Mouse (Mus musculus) cerebellum, postnatal 14 days (tissue): ENCODE measurements around the gene Sobp.

ENCODE experiments used
- DNase-seq, 2 experiments: peaks; one replicate each; pipeline ENCODE4 v3.0.0; 2021; ENCODE audit warnings: mixed read lengths in 2 of 2

The Sobp gene

GRCm38 (mm10) chr10:43033481-43034248 lies 140.7 kb downstream of the Sobp start:
- DNase-seq = no peak

GRCm38 (mm10) chr10:43027006-43027405 lies 147.3 kb downstream of the Sobp start:
- DNase-seq = no peak

- no peak for DNase-seq
These were observed 150.7 kb downstream of the Sobp start for GRCm38 (mm10) chr10:43023454-43024194.

DNA sequence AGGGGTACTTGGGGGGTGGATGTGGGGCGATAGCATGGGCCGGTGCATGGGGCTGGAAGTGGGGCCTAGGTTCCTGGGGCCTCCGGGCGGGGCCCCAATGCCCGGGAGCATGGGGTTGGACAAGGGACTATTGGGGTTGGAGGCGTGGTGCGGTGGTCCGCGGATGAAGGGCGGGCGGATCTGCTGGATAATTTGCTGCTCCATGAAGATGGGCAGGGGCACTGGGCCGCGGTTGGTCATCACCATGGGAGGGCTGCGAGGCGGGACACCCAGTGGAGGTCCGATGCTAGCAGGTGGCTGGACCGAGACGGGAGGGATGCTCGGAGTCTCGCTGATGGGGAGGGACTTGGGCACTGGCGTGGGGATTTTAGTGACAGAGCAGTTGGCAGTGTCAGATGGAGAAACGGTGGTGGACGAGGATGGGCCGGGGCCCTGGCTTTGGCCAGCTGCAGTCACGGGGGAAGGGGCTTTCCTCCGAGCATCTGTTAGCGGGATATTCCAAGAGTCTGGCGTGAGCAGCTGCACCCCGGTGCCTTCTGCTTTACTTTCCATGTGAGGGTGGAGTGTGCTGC lies 152.1 kb downstream of the Sobp start:
- peak; percentile 52 to 54 for DNase-seq

DNA sequence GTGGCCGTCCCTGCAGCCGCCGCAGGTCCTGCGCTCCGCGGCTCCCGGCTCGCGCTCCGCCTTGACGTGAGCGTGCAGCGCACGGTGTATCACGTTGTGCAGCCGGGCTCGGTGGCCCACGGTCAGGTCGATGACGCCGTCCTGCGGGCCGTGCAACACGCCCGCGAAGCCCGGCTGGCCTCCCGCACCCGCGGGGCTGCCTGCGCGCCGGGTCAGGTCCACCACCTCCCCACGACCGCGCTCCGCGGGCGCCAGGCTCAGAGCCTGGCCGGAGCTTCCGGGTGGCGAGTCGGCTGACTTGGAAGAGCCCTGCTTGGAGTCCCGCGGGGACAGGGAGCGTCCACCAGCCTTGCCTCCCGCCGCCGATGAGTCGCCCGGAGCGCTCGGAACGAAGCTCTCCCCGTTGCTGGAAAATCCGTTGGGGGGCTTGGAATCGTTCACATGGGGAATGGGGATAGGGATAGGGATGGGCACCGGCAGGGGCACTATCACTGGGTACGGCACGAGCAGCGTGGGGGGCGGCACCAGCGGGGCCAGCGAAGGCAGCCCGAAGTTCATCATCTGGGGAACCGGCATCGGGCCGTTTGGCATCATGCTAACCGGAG lies 152.7 kb downstream of the Sobp start:
- peak; percentile 67 for DNase-seq

GRCm38 (mm10) chr10:43021017-43021416 lies 153.3 kb downstream of the Sobp start:
- peak; percentile 76 to 80 for DNase-seq

- DNase-seq = no peak
These were observed 159.5 kb downstream of the Sobp start for GRCm38 (mm10) chr10:43014782-43015181.

GRCm38 (mm10) chr10:43014358-43014757 lies 160.0 kb downstream of the Sobp start:
- no peak for DNase-seq

DNA sequence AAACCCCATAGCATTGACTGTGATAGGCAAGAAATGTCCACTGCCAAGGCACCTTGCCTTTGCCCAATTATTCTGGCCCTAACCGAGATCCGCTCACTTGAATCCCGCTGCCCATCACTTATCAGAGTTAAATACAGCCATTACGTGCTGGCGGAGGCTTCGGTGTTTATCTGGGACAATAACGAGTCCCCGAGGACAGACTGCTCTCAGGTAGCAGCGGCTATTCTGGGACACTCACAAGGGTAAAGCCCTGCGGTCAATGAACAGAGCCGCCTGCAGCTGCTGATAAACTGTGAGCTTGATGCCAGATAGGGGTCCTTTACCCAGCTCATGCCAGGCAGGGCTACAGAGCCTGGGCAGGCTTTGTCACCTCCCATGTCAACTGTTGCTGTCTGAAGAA lies 166.2 kb downstream of the Sobp start:
- no peak for DNase-seq

DNA sequence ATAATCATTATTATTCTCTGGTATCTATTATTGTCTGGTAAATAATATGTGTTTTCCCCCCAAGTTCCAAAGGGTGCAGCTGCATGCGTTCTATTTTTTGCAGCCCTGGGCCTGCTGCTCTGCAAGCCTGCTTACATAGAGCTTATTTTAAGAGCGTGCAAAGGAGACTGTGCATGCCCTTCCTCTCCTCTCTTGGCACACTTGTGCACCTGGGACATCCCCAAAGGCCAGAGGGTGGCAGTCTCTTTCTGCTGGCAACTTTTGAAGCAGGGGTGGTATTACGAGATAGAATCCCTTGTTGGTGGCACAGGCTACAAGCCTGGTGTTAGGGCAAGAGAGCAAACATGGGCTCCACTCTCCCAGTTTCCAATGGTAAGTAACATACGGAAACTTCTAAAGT lies 167.8 kb downstream of the Sobp start:
- DNase-seq = no peak

GRCm38 (mm10) chr10:43005677-43006076 lies 168.7 kb downstream of the Sobp start:
- DNase-seq = no peak

DNA sequence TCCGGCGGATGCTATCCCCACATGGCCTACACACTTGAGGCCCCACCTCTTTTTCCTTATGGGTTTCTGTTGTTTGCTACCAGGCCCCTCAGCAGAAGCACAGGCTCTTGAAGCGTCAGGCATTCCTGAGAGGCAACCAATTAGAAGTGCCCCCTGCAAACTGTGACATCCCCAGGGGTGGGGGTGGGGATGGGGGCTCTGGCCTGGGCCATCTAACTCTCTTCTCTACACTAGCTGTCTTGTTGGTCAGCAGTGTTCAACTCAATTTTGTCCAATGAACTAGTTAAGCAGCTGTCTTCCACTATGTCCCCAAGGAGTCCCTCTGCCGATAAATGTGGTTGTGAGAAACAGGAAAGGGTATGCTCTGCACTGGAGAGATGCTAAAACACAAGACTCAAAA lies 169.3 kb downstream of the Sobp start:
- DNase-seq = no peak

DNA sequence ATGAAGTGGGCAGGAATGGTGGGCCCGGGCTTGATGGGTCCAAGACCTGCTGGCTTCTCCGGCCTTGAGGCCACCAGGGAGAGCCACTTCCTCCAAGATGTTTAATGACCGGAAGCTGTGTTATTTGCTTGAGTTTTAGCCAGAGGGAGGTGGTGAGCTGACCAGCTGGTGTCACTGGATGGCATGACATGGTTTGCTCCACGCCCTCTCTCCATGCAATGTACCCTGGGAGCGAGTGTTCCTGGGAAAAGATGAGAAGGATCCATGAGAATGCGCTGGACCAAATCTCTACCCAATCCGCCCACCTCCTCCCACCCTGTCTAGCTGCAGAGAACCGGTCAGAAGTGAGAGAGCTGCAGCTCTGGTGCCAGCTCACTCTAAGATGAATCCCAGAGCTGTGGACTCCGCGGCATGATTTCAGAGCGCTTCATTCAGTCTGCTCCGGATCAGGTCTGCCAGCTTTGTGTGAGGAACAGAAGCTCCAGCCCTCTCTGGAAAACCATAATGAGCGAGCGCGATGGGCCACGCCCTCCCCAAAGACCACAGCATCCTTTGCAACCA lies 170.1 kb downstream of the Sobp start:
- no peak for DNase-seq

DNA sequence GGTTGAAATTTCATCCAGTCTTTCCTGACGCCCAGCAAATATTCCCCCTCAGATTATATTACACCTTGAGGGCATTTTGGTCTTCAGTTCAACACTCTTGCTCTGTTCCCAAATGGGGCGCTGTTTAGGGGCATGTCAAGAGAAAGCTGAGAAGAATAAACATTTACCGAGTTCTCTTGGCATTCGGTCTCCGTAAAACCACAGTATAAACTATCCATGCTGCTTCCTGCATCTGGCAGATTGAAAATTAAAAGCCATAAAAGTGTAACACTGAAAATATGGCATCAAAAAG lies 170.9 kb downstream of the Sobp start:
- no peak for DNase-seq

GRCm38 (mm10) chr10:43002721-43003465 lies 171.4 kb downstream of the Sobp start:
- no peak for DNase-seq

DNA sequence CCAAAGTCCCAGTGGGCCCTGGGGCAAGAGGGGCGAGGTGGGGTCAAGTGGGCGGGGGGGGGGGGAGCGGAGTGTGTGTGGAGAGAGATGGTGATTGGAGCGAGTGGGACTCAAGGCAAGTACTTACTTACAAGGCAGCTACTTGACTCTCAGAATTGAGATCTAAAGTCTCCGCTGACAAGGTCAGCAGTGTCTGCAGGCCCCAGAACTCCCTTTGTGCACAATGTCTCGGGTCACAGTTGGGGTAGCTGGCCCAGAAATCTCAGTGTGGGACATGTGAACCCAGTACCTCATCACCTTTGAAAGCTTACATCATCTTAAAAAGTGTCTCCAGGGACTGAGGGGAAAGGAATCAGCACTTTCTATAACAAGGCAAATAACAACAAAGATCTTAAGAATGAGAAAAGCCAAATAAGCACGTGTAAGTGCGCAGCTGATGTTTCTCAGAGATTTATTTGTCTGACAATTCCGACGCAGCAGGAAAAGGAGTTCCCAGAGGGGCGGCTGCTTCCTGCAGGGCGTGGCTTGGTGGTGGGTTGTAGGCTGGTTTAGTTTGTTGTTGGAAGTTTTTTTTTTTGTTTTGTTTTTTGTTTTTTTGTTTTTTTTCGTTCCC lies 172.2 kb downstream of the Sobp start:
- no peak for DNase-seq

- DNase-seq = no peak
These were observed 172.9 kb downstream of the Sobp start for GRCm38 (mm10) chr10:43001433-43001832.

GRCm38 (mm10) chr10:42999324-42999723 lies 175.0 kb downstream of the Sobp start:
- no peak for DNase-seq

DNA sequence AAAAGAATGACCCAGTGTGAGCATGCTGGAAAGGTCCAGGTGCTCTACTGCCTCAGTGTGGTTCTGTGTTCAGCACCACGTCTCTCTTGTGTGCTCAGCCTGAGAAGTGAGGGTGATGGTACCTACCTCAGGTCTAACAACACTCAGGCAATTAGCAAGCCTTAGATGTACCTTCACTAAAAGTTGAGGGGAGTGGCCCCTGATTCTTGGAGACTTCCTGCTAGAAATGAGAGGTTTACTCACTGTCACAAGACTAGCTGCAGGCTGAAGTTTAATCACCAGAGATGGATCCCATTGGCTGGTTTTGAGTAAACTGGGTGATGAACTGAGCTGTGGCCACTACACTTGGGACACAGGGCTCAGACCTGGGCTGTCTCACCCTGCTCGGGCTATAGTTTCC lies 177.1 kb downstream of the Sobp start:
- DNase-seq = no peak

GRCm38 (mm10) chr10:42995484-42995895 lies 178.8 kb downstream of the Sobp start:
- DNase-seq = no peak

- peak; percentile 60 to 63 for DNase-seq
These were observed 180.0 kb downstream of the Sobp start for GRCm38 (mm10) chr10:42994331-42994782.

DNA sequence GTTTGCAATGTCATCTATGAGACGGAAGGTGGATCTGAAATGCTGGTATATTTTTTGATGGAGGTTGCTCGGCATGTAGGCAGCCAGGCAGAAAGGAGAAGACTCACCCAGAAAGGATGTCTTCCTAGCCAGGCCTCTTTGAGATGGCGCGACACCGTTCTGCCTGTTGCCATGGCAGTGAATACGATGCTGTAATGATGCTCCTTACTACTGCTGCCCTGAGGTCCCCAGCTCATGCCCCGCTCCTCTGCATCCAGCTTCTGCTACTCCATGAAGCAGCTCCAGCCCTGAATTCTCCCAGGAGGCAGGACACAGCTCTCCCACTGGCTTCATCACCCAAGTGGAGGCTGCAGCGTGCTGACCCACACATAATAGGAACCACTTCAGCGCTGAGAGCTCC lies 183.3 kb downstream of the Sobp start:
- DNase-seq = no peak
